Mouse (Mus musculus) gastrocnemius, postnatal 25 days (tissue): ENCODE data around the gene Thap3. TPM values are rescaled to one million over a fixed set of nuclear protein-coding genes. Genes with fewer than 3 reads are reported as not detected.
A peak's percentile ranks its signal among the peaks of the same experiment; 100 is the strongest.
"Not testable (repeated sequence)": the region's sequence is repeated elsewhere in the genome, so short reads cannot be mapped to it uniquely, and the experiment has no call there.

Source experiments
- DNase-seq: peaks from one replicate; pipeline ENCODE4 v3.0.0; 2022
- long read RNA-seq, 2 experiments: library from polyadenylated mRNA; stranded (forward); transcript quantifications; one replicate each; pipeline ENCODE4 v2.0.0; 2021
- total RNA-seq, 2 experiments: library from RNA; stranded (reverse); gene quantifications; 1 replicate in 1 of 2; 2 replicates in 1 of 2; pipeline ENCODE4 v1.2.3; 2021

Gene Thap3
- total RNA-seq, result 10 to 100 TPM; 27.5 to 29.3 TPM
- long read RNA-seq, experiment 1, transcript Thap3-201 (4 exons, 1,124 nt), result major isoform, 17 of 80 reads
- long read RNA-seq, experiment 1, partial matches to known transcripts, result 57 of 80 reads
- long read RNA-seq, experiment 1, other reads (novel, unspliced or antisense), result 6 of 80 reads
- long read RNA-seq, experiment 2, transcript Thap3-201 (4 exons, 1,124 nt), result major isoform, 16 of 67 reads
- long read RNA-seq, experiment 2, partial matches to known transcripts, result 45 of 67 reads
- long read RNA-seq, experiment 2, other reads (novel, unspliced or antisense), result 6 of 67 reads

DNA sequence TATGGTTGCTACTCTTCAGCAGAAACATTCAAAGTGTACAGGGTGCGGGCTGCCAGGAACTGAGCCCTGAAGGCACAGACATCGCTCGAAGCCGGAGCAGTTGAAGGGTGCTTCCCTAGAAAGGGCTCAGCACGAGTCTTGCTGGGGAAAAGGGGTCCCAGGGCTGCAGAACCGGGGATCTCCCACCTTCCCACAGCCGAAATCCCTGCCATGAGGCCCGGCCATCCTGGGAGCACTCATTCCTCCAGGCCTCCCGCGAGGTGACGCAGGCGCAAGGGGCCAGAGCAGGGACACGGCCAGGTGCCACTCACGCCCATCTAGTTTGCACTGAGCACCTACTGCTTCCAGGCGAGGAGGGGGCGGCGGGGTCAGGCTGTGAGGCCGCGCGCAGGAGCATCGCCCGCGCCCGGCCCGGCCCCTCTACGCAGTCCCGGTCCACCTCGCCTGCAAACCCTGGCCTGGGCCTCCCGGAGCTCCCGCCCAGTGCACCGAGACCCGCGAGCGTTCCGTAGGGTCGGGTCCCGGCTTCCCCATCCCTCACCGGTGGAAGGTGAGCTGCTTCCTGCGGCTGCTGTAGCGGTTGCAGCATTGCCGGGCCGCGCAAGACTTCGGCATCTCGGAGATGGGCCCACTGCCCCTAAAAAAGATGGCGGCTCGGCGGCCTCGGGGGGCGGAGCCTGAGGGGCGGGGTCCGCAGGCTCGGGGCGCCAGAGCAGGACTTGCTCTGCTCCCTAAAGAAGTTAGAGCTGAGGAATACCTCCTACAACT, at the start of gene Thap3:
TSS of gene Thap3 (minus strand) at position 656 of the 768 bp plus-strand sequence.
- DNase-seq, result peak; percentile 80

DNA sequence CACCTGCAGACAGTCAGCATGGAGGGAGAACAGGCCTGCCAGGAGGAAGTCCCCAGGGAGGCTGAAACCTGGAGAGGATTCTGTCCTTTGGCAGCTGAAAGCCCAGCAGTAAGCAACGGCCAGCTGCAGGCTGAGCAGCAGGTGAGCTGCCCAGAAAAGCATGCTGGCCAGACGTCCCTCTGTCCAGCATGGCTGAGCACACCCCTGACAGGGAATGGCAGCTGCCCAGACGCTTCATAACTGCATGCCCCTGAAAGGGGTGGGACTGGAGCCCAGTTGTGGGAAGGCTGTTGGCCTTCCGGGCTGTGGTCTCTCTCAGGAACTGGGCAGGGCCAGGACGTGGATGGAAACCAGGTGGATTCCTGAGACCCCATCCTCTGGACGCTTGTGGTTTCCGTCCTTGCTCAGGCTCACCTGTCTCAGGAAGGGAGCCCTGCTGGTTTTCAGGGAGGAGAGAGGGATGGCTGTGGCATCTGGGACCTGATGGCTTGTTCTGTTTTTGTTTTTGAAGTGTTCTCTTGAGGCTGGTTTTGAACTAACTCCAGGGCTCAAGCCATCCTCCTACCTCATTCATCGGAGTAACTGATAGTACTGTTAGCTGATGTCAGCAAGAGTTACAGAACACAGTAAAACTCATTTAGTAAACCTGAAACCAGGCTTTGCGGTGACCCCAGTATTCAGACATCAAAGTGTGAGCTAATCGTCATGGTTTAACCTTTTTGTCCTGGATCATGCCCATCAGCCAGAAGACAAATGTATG, 49.6 kb upstream of the Thap3 start, which contains the start of gene Tas1r1:
TSS of gene Tas1r1 (minus strand) at position 344 of the 760 bp plus-strand sequence.
- DNase-seq, result peak; percentile 46

GRCm38 (mm10) chr4:152036464-152036863, 47.7 kb upstream of the Thap3 start:
- DNase-seq, result not testable (repeated sequence)

DNA sequence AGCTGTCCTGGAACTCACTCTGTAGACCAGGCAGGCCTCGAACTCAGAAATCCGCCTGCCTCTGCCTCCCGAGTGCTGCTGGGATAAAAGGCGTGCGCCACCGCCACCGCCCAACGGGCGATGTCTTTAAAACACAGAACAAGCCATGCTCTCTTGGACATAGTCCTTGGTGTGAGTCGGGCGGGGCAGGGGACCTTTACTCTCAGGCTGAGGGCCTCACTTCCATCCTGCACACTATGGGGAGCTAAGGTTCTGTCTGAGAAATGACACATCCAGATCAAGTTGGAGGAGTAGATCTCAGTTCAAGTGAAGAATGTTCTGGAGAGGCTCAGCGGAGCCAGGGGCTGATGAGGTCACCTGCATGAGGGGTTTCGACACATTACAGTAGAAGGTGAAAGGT, 44.1 kb upstream of the Thap3 start:
- DNase-seq, result no peak

- no peak for DNase-seq
These were observed 41.2 kb upstream of the Thap3 start for GRCm38 (mm10) chr4:152029997-152030396.

DNA sequence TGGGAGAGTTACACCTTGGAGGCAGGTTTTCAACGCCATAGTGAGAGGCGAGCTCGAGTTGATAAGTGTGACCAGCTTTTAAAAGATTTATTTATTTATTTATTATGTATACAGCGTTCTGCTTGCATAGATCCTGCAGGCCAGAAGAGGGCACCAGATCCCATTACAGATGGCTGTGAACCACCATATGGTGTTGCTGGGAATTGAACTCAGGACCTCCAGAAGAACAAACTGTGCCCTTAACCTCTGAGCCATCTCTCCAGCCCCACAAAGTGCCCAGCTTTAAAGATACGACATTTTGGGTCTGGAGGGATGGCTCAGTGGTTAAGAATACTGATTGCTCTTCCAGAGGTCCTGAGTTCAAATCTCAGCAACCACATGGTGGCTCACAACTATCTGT, 40.3 kb upstream of the Thap3 start:
- no peak for DNase-seq

DNA sequence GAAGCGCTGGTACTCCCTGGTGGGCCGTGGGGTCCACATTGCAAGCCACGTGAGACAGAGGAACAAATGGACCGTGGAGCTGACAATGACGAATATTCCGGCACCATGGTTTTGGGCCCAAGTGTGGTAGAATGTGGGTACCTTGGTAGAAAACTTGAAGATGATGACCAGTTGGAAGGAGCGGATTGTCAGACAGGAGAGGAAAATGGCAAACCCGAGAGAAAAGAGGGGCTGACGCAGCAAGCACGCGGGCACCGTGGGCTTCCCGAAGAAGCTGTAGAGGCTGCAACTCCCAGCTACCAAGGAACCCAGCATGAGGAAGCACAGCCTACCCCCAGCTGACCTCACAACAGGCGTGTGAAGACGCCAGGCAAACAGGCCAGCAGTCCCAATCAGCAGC, 39.7 kb upstream of the Thap3 start:
- no peak for DNase-seq

DNA sequence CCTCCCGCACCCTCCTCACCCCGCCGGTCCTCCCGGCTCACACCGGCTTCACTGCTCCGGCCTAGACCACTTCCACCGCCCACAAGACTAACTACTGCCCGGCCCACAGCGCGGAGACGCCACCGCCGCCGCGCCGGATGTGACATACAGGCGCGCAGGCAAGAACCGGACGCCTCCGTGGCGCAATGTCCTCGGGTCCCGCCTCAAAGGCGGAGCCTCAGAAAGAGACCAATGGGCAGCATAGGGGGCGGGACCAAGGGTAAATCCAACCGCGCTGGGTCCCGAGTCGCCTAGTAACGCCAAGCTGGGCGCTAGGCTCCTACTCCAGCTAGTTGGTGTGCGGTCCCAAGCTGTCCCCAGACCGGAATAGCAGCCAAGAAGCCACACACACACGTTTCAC, 38.7 kb upstream of the Thap3 start, which contains the start of gene Zbtb48:
TSS of gene Zbtb48 (minus strand) at position 148 of the 400 bp plus-strand sequence.
- DNase-seq, result peak; percentile 96

- DNase-seq, result no peak
These were observed 38.1 kb upstream of the Thap3 start for GRCm38 (mm10) chr4:152026751-152027508.

DNA sequence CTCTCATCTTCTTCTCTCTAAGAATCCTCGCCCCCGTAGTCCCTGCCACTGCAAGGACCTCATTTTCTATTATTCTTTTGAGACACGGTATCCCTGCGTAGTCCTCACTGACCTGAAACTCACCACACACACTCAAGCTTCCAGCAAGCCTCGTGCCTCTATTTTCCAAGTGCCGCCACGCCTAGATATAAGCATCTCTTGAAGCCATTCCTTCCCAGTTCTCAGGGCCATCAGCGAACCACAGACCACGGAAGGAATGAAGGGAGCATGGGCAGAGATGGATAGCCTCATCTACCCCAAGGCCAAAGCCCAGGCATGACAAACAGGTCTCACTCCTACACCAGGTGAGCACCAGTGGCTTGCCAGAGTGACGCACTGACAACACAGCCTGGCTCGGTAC, 35.7 kb upstream of the Thap3 start:
- no peak for DNase-seq

DNA sequence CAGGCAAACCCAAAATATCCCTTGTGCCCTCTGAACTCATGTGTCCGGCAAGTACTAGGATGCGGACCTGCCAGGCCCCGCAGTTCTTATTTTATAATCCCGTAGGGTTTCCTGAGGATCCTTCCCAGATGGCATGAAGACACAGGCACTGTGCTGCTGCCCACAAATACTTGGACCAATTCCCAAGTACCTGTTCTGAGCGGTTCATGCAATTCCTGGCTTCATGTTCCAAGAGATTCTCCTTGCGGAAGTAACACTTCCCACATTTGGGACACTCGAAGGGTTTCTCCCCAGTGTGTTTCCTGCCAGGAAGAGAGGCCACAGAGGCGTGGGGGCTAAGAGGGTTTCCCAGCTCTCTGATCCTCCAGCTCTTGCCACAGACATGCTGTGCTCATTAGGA, 33.7 kb upstream of the Thap3 start:
- no peak for DNase-seq

DNA sequence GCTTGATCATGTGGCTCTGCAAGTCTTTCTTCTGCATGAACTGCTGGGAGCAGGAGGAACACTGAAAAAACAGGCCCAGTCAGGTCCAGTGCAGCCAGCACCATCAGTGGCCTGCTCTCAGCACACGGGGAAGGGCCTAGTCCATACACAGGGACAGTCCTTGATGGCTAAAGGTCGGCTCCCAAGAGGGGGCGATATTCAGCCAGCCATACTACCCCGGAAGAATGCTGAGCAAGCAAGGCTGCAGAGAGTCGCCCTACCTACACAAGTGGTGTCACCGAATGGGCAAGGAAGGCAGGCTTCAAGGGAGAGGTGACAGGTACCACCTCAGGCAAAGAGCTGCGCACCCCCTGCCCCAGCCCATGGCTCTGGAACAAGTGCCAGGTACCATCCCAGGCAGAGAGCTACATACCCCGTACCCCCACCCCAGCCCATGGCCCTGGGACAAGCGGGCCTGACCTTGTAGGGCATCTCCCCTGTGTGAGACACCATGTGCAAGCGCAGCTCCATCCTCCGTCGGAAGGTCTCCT, 32.8 kb upstream of the Thap3 start:
- DNase-seq, result no peak

- DNase-seq, result no peak
These were observed 31.2 kb upstream of the Thap3 start for GRCm38 (mm10) chr4:152020024-152020423.

- no peak for DNase-seq
These were observed 30.3 kb upstream of the Thap3 start for GRCm38 (mm10) chr4:152019073-152019472.

DNA sequence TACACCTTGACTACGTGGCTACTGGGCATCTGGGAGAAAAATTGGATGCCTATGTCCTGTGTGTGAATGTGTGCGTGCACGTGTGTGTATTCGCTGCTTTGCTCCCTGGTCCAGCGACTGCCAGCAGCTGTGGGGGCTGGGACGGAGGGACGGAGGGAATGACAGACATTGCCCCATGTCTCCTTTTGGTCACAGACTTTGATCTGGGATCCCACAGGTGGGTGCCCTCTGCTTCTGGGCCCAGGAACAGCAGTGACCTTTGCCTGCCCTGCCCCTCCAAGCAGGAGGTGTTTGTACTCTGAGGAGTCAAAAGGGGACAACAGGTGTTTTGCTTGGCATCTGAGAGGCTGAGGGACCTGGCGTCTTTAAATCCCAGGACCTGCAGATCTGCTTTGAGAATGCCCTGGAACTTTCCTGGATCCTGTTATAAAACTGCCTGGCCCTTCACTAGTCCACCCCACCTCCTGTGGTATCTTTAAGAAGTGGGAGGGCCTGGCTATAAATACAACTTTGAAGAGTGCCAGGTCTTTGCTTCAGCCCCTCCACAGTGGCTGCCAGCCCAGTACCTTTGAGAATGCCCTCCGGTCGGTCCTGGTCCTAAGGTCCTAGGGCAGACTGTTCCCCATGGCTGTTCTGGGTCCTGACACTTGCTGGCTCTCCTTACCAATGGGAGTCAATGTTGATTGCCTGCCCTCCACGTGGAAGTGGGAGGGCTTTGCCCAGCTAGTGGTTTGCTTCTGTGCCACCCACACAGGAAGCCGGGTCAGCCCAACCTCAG, 24.4 kb upstream of the Thap3 start:
- peak; percentile 71 for DNase-seq

DNA sequence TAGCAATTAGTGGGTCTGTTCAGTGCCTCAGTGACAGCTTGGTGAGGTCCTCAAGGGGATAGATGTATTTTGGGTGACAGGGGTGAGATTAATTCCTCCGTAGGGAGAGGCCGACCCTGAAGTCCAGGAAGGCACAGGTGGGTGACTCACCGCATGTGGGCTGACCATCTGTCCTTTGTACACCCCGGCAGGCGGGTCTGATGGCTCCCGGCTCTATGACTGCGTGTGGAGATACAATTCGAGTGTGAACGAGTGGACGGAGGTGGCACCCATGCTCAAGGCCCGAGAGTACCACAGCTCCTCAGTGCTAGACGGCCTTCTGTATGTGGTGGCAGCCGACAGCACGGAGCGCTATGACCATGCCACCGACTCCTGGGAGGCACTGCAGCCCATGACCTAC, 23.3 kb upstream of the Thap3 start:
- no peak for DNase-seq

GRCm38 (mm10) chr4:152011171-152011760, 22.5 kb upstream of the Thap3 start:
- no peak for DNase-seq

DNA sequence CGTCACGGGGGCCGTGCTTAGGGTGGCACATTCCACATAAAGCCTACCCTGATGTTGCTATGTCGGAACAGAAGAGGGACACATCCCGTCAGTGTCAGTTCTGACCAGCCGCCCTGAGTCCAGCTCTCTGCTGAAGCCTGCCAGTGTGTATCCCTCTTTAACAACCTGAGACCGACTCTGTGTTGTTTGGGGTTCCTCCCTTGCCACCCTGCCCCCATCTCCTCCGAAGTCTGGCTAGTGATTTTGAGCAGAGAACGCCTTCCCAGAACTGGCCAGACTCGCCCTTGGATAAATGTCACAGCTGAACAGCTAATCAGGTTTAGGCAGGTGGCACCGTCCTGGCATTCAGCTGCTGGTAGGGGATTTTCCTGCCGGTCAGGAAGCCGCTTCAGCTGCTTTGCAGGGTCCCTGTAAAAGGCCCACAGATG, 21.9 kb upstream of the Thap3 start:
- no peak for DNase-seq

DNA sequence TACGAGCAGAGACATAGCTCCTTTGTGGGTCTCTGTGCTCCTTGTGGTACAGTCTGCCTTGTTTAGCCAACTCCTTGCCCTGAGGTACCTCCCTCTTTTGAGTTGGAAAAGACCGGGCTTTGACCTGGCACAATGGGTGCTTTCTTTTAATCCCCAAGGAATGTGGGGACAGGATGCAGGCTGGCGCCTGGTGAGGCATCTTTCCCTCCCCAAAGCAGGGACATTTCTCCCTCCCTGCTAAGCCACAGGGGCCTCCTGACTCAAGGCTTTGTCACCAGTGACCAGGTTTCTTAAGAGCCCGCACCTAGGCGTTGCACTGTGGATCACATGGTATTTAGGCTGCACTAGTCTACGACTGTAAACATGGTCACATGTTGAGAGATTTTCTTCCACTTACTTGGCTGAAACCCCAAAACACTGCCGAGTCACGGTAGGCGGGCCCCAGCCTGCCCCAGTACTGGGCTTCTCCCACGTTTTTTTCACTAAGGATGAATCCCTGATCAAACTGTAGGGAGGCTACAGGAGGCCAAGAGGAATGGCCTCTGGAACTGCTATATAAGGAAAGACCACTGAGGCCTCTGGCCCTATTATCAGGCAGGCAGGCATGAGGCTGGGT, 21.4 kb upstream of the Thap3 start:
- peak; percentile 73 for DNase-seq
